Mouse (Mus musculus) embryonic fibroblast, embryonic 13.5 days (primary cell): ENCODE measurements at regions not wholly inside any gene's neighbourhood (a gene's known extent, or its start where the extent isn't known, plus 50 kb on each side); places are given as distances from the start of the nearest gene placed in this dataset.

Experiments
- CTCF ChIP-seq: IDR thresholded peaks from 2 replicates; pipeline ENCODE4 v1.5.1; 2011; ENCODE audit warnings: mild to moderate bottlenecking, control low read depth, low read length, moderate library complexity, borderline replicate concordance; ENCODE audit not compliant: insufficient read depth
- POLR2A ChIP-seq: IDR thresholded peaks from 2 replicates; pipeline ENCODE4 v1.6.1; 2011; ENCODE audit warnings: low read depth, mild to moderate bottlenecking, control low read depth, low read length, moderate library complexity

- no peak for TF ChIP-seq POLR2A
- no peak for TF ChIP-seq CTCF
Measured at GRCm38 (mm10) chr3:132375579-132375978, 254.0 kb upstream of the Gimd1 start.
